Mouse (Mus musculus) C2C12 (cell line): ENCODE results near the gene Thada. TPM values are rescaled to one million over a fixed set of nuclear protein-coding genes. Genes with fewer than 3 reads are reported as not detected.

Experiments used
- H3K27me3 ChIP-seq: one replicate; pipeline ENCODE4 v1.6.1; 2011; ENCODE audit not compliant: control insufficient read depth, insufficient read depth, insufficient read length
- H3K36me3 ChIP-seq: one replicate; pipeline ENCODE4 v1.6.1; 2011; ENCODE audit not compliant: control insufficient read depth, insufficient read depth
- H3K4me3 ChIP-seq: one replicate; pipeline ENCODE4 v1.5.1; 2011; ENCODE audit warnings: mild to moderate bottlenecking, control low read depth; ENCODE audit not compliant: poor library complexity, insufficient read depth, severe bottlenecking
- H3K79me2 ChIP-seq: one replicate; pipeline ENCODE4 v1.6.1; 2011; ENCODE audit not compliant: control insufficient read depth, insufficient read depth
- H3K79me3 ChIP-seq: one replicate; pipeline ENCODE4 v1.6.1; 2011; ENCODE audit warnings: low read depth, control low read depth
- H3ac ChIP-seq: one replicate; pipeline ENCODE3; 2011; ENCODE audit warnings: low read depth; ENCODE audit not compliant: control insufficient read depth, insufficient read length
- CEBPB ChIP-seq: IDR thresholded peaks from one replicate; pipeline ENCODE4 v1.6.1; 2011; ENCODE audit warnings: low read depth, mild to moderate bottlenecking, control low read depth, moderate library complexity
- CTCF ChIP-seq: IDR thresholded peaks from one replicate; pipeline ENCODE4 v1.5.1; 2011; ENCODE audit not compliant: control insufficient read depth, insufficient read depth, insufficient read length
- FOSL1 ChIP-seq: IDR thresholded peaks from one replicate; pipeline ENCODE4 v1.8.0; 2011; ENCODE audit warnings: mild to moderate bottlenecking, low read length; ENCODE audit not compliant: poor library complexity, insufficient read depth, severe bottlenecking
- MAX ChIP-seq: IDR thresholded peaks from one replicate; pipeline ENCODE4 v1.6.1; 2011; ENCODE audit warnings: mild to moderate bottlenecking, control low read depth
- MYOD1 ChIP-seq: IDR thresholded peaks from one replicate; pipeline ENCODE4 v1.6.1; 2011; ENCODE audit warnings: low read depth; ENCODE audit not compliant: control insufficient read depth, insufficient read length
- MYOG ChIP-seq: IDR thresholded peaks from one replicate; pipeline ENCODE4 v1.6.1; 2011; ENCODE audit not compliant: control insufficient read depth, insufficient read length; ENCODE audit errors: extremely low read depth
- USF1 ChIP-seq: IDR thresholded peaks from one replicate; pipeline ENCODE4 v1.6.1; 2011; ENCODE audit warnings: low read depth, mild to moderate bottlenecking, control low read depth, moderate library complexity
- polyA plus RNA-seq: library from polyadenylated mRNA; unstranded; fragments of >200 nt; fragmentation: generic; extraction: Trizol; gene quantifications from one replicate; pipeline ENCODE4 v1.2.1, GENCODE M21; 2012; ENCODE audit warnings: missing spikeins

Thada gene
- polyA plus RNA-seq, 1 experiment = 7.3 TPM

DNA sequence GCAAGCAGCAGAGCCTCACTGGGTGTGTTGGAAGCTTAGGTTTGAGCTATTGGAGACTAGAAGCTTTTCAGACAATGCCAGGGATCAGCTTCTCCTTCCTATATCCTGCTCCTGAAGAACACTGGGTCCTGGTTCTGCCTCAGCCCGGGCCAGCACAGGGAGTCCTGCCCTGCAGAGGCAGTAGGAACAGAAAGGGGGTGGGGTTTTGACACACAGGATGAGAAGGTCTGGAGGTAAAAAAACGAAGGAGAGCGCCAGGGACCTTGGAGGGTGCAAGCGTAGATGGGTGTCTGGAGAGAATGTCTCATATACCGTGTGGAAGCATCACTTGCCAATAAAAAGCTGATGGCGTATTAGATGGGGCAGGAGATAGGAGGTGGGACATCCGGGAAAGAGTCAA lies 289.6 kb downstream of the Thada start:
- no peaks in the 10 kb centered on the region for H3K27me3 ChIP-seq
- no peak overlapping the region for H3ac ChIP-seq
- no peaks in the 10 kb centered on the region for H3K36me3 ChIP-seq
- no peak for TF ChIP-seq MAX
- TF ChIP-seq CTCF = no peak
- TF ChIP-seq MYOD1 = no peak
- no peak for TF ChIP-seq FOSL1
- no peak for TF ChIP-seq MYOG
- no peaks in the 10 kb centered on the region for H3K79me2 ChIP-seq
- peaks cover 2% of the 10 kb centered on the region for H3K79me3 ChIP-seq
- no peak overlapping the region for H3K4me3 ChIP-seq

DNA sequence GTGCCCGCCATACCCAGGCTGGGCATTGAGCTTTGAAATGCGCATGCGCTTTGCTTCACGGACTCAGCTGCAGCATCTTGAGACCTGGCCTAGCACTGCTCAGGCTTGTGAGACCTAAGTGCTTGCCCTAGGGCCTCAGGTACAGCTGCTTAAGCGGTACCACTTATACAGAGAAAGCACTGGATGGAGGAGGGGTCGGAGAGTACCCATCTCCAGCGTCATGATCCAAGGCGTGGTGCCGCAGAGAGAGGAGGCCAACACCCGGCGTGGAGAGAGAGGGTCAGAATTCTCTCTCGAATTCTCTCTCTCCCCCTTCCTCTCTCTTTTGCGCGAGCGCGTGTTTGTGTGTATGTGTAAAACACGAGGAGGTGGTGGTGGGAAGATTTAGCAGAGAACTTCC lies 290.8 kb downstream of the Thada start:
- Histone ChIP-seq H3K36me3 (no peaks in the 10 kb centered on the region), H3K79me2 (no peaks in the 10 kb centered on the region), H3K27me3 (no peaks in the 10 kb centered on the region), H3ac (no peak overlapping the region), H3K79me3 (no peaks in the 10 kb centered on the region), H3K4me3 (no peak overlapping the region)
- TF ChIP-seq FOSL1 = no peak
- no peak for TF ChIP-seq MYOG
- no peak for TF ChIP-seq MAX
- no peak for TF ChIP-seq CEBPB
- no peak for TF ChIP-seq MYOD1

DNA sequence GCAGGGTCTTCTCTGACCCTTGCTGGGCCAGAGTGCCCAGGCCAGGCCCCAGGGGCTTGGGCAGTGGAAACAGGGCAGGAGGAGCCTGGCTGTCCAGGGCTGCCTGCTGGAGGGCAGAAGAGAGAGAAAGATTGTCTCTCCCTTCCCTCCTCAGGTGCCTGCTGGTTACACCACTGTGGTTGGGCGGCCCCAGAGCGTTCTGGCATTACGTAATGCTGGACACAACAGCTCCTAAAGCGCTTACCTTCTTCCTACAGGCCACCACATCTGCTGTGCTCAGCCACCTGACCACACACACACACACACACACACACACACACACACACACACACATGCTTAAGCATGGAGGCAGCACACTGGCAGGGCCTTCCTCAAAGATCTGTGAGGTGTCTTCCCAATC lies 298.6 kb downstream of the Thada start:
- no peaks in the 10 kb centered on the region for H3K36me3 ChIP-seq
- no peaks in the 10 kb centered on the region for H3K27me3 ChIP-seq
- no peak overlapping the region for H3K4me3 ChIP-seq
- no peak for TF ChIP-seq CTCF
- no peak for TF ChIP-seq MYOG
- no peak for TF ChIP-seq FOSL1
- no peak for TF ChIP-seq USF1
- no peak for TF ChIP-seq MYOD1
- TF ChIP-seq CEBPB = no peak
- TF ChIP-seq MAX = no peak
- no peaks in the 10 kb centered on the region for H3K79me2 ChIP-seq
- no peak overlapping the region for H3ac ChIP-seq
- H3K79me3 ChIP-seq = no peaks in the 10 kb centered on the region

DNA sequence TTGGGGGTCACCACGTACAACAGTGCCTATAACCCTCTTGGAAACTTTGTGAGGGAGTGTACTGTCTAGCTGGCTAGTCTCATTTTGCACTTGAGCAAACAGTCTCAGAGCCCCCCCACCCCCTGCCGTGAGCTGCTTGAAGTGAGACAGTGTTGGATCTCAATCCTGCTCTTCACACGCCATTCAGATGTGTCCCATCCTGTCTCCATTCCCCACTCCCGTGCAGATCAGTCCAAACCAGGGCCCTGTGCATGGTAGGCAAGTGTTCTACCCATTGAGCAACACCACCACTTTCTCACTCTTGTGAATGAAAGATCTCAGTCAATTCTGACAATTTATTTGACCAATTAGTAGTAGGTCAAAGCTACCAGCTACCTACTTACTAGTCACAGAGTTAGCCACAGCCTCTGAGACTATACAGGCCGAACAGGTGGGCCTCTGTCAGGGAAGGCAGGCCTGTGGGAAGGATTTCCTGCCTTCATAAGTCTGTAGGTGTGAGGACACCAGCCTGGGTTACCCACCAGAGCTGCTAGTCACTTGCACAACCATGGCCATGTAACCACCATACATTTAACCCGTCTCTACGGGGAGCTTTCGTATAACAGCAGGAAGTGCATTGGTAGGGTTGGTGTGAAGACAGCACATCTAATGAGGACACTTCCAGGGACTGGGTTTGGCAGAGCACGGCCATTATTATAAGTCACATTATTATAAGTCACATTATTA lies 299.7 kb downstream of the Thada start:
- no peaks in the 10 kb centered on the region for H3K36me3 ChIP-seq
- no peaks in the 10 kb centered on the region for H3K79me3 ChIP-seq
- H3K27me3 ChIP-seq = no peaks in the 10 kb centered on the region
- no peaks in the 10 kb centered on the region for H3K79me2 ChIP-seq
- TF ChIP-seq USF1 = no peak
- no peak for TF ChIP-seq CTCF
- TF ChIP-seq CEBPB = no peak
- TF ChIP-seq FOSL1 = no peak
- no peak for TF ChIP-seq MAX
- no peak for TF ChIP-seq MYOG
- TF ChIP-seq MYOD1 = no peak
- H3K4me3 ChIP-seq = no peak overlapping the region
- H3ac ChIP-seq = no peak overlapping the region

DNA sequence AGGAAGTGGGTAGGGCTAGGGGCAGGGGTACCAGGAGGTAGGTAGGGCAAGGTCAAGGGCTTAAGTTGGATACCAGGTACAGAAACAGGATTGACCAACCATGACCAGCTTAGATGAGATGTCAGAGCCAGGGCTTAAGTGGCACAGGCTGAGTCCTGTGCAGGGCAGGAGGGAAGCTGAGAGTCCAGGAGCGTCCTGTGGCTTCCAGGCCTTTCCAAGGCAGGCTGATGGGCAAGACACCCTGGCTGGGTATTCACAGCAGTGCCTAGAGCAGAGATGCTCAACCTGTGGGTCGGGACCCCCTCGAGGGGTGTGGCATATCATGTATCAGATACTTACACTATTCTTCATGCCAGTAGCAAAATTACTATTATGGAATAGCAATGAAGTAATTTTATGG lies 300.3 kb downstream of the Thada start:
- TF ChIP-seq CEBPB = no peak
- no peaks in the 10 kb centered on the region for H3K79me3 ChIP-seq
- H3K4me3 ChIP-seq = no peak overlapping the region
- H3ac ChIP-seq = no peak overlapping the region
- no peaks in the 10 kb centered on the region for H3K27me3 ChIP-seq
- no peaks in the 10 kb centered on the region for H3K36me3 ChIP-seq
- no peaks in the 10 kb centered on the region for H3K79me2 ChIP-seq

DNA sequence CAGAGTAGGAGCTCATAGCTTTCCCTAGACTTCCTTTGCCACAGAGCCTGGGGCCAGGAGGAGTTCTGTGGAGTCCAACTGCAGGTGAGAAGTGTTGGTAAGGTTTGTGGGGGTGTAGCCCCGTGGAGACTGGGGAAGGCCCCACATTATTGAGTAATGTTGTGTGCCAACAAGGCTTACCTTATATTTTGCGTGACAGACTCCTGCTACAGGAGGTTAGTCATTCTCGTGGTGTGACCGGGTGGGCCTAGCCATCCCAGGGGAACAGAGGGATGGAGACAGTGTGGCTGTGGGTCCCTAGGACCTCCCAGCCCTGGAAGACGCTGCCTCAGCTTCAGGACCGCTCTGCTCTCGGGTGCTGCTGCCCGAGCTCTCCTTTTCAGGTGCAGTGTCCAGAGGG lies 301.9 kb downstream of the Thada start:
- no peaks in the 10 kb centered on the region for H3K79me2 ChIP-seq
- H3K27me3 ChIP-seq = no peaks in the 10 kb centered on the region
- H3K4me3 ChIP-seq = no peak overlapping the region
- no peak for TF ChIP-seq CTCF
- TF ChIP-seq MYOD1 = no peak
- no peak for TF ChIP-seq MYOG
- no peak for TF ChIP-seq FOSL1
- TF ChIP-seq MAX = no peak
- no peak for TF ChIP-seq USF1
- no peak for TF ChIP-seq CEBPB
- no peak overlapping the region for H3ac ChIP-seq
- no peaks in the 10 kb centered on the region for H3K79me3 ChIP-seq
- no peaks in the 10 kb centered on the region for H3K36me3 ChIP-seq
